Mouse (Mus musculus) gastrocnemius, postnatal 10 days (tissue): ENCODE results near the gene Mta2. TPM values are rescaled to one million over a fixed set of nuclear protein-coding genes. Genes with fewer than 3 reads are reported as not detected.

ENCODE experiments used
- DNase-seq: peaks from one replicate; pipeline ENCODE4 v3.0.0; 2021; ENCODE audit warnings: mixed read lengths
- total RNA-seq, 2 experiments: library from RNA; stranded (reverse); gene quantifications; 2 replicates each; pipeline ENCODE4 v1.2.3; 2021

The Mta2 gene
- total RNA-seq, 2 experiments from 2014 or later = 37.7 to 49.7 TPM

DNA sequence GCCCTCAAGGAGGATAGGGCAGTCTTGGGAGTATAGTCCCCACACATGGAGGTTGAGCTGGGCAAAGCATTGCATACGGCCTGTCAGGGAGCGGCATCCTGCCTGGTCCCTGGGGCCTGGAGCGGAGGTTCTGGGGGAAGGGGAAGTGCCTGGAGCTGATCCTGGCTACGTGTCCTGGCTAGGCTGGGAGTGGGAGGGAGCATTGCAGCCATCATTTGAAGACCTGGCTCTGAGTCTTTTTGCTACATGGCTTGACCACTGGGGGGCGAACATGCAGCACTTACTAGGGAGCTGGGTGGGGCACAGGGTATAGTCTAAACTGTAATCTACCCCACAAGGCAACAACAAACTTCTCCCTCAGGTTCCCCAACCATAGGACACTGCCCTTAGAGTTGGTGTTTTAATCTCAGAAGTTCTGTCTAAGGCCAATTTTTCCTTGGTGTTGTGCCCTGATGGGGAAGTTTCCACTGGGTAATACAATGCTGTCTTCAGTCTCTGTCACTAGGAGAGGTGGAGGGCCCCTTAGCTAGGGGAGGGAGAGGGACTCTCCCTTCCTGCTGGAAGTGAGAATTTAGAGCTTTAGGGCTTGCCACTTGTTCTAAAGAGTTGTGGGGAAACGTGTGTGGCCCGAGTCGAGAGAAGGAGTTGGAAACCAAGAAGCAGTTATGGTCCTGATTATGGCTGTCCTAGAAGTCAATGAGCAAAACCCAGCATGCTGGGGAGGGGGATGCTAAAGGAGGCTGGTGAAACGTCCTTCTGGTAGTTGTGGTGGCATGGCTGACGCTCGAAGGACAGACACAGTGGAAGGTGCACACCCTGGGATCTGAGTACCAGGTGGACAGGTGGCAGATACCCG is 51.3 kb downstream of the Mta2 start:
- DNase-seq = peak; percentile 86

DNA sequence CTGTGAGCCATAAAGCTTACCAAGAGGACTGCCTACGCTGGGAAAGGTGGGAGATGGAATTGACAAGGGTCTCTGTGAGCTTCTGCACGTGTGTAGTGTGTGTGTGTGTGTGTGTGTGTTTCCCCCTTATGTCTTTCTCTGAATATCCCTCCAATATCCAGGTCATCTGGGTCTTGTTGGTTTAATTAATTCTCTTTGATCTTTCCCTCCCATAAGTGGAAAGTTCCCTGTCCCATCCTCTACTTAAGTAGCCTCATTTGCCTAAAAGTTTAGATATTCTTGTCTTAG is 51.9 kb downstream of the Mta2 start:
- DNase-seq = no peak

GRCm38 (mm10) chr19:8994813-8995607 is 53.3 kb downstream of the Mta2 start:
- DNase-seq = no peak

GRCm38 (mm10) chr19:8996601-8997000 is 54.9 kb downstream of the Mta2 start:
- no peak for DNase-seq

GRCm38 (mm10) chr19:8997546-8997945 is 55.9 kb downstream of the Mta2 start:
- peak; percentile 83 for DNase-seq

DNA sequence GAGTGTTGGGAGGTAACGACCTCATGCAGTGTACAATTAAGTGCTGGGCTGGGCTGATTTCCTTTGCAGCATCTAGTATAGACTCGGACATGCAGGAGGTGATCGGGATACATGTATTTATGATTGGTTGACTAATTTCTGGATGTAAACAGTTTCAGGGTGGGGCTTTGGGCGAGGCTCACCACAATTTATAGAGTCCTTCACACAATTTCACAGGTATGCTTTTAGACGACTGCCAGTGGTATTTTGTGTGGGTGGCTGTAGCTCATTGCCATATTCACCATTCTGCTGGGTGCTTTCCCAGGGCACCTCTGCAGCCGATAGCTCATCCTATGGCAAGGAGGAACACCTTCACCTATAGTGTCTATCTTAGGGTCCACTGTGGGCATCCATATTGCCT is 56.9 kb downstream of the Mta2 start:
- no peak for DNase-seq

DNA sequence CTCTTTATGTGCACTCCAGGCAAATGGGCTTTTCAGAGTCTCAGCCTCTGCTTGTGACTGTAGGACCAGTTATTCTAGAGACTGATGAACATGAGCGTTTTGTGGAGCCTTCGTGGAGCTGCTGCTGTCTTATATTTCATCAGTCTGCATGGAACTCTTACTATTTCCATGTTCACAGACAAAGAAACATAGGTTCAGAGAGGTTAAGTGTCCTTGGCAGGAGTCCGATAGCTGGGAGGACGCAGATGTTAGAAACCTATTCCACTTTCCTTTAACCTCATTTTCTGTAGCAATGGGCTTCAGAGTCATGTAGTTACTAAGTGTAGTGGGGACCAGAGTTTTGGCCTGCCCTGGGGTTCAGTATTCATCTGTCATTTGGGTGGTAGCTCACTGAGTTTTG is 57.5 kb downstream of the Mta2 start:
- DNase-seq = no peak

Other genes with a start within 250 kb of the Mta2 start
- gene Slc3a2, start 218.5 kb upstream of the Mta2 start, total RNA-seq = 10 to 100 TPM; 29.4 to 36.7 TPM
- gene Wdr74, start 206.0 kb upstream of the Mta2 start, total RNA-seq = 10 to 100 TPM; 26.5 to 27.4 TPM
- gene 1700092M07Rik, start 201.2 kb upstream of the Mta2 start, total RNA-seq = under 1 TPM in 1 of 2 experiments, not detected in 1; 0.65 TPM
- 10 to 100 TPM; 35.6 to 46.3 TPM for gene Stx5a, start 200.5 kb upstream of the Mta2 start, total RNA-seq
- gene Nxf1, start 184.8 kb upstream of the Mta2 start, total RNA-seq = 10 to 100 TPM; 40.8 to 61.8 TPM
- 10 to 100 TPM; 81.9 to 82.5 TPM for gene Tmem223, start 170.9 kb upstream of the Mta2 start, total RNA-seq
- 10 to 100 TPM; 13.6 to 14.1 TPM for gene Tmem179b, start 167.4 kb upstream of the Mta2 start, total RNA-seq
- gene Taf6l, start 155.5 kb upstream of the Mta2 start, total RNA-seq = 10 to 100 TPM in 1 of 2 experiments, 1 to 10 TPM in 1; 8.5 to 12.0 TPM
- gene Polr2g, start 143.3 kb upstream of the Mta2 start, total RNA-seq = 10 to 100 TPM; 40.9 to 45.1 TPM
- 1 to 10 TPM; 1.0 to 1.4 TPM for gene Zbtb3, start 139.3 kb upstream of the Mta2 start, total RNA-seq
- 10 to 100 TPM; 11.8 to 15.7 TPM for gene Ttc9c, start 122.5 kb upstream of the Mta2 start, total RNA-seq
- gene Hnrnpul2, start 121.9 kb upstream of the Mta2 start, total RNA-seq = 10 to 100 TPM; 42.2 to 47.8 TPM
- not detected for gene AC129217.1, start 112.1 kb upstream of the Mta2 start, total RNA-seq
- 10 to 100 TPM; 16.8 to 19.5 TPM for gene Bscl2, start 104.4 kb upstream of the Mta2 start, total RNA-seq
- gene Gng3, start 102.7 kb upstream of the Mta2 start, total RNA-seq = under 1 TPM; 0.66 to 0.77 TPM
- 10 to 100 TPM; 11.5 to 14.0 TPM for gene Lrrn4cl, start 91.1 kb upstream of the Mta2 start, total RNA-seq
- gene Ubxn1, start 70.4 kb upstream of the Mta2 start, total RNA-seq = 100 to 1,000 TPM; 169 to 172 TPM
- gene Uqcc3, start 61.0 kb upstream of the Mta2 start, total RNA-seq = 10 to 100 TPM; 55.2 to 58.1 TPM
- 10 to 100 TPM in 1 of 2 experiments, 1 to 10 TPM in 1; 7.2 to 11.8 TPM for gene Lbhd1, start 58.1 kb upstream of the Mta2 start, total RNA-seq
- not detected for gene Gm49403, start 57.9 kb upstream of the Mta2 start, total RNA-seq
- gene 1810009A15Rik, start 53.0 kb upstream of the Mta2 start, total RNA-seq = 10 to 100 TPM; 25.6 to 29.6 TPM
- gene Gm49416, start 52.9 kb upstream of the Mta2 start, total RNA-seq = 1 to 10 TPM in 1 of 2 experiments, not detected in 1; 3.3 TPM
- 10 to 100 TPM; 10.7 to 14.6 TPM for gene Ints5, start 48.9 kb upstream of the Mta2 start, total RNA-seq
- gene Ganab, start 43.8 kb upstream of the Mta2 start, total RNA-seq = 10 to 100 TPM; 42.1 to 58.8 TPM
- gene B3gat3, start 21.5 kb upstream of the Mta2 start, total RNA-seq = 10 to 100 TPM; 23.4 to 27.6 TPM
- gene Rom1, start 12.5 kb upstream of the Mta2 start, total RNA-seq = 1 to 10 TPM; 4.2 to 5.6 TPM
- gene Eml3, start 12.3 kb upstream of the Mta2 start, total RNA-seq = 10 to 100 TPM; 11.7 to 15.9 TPM
- gene Tut1, start 12.0 kb downstream of the Mta2 start, total RNA-seq = 10 to 100 TPM in 1 of 2 experiments, 1 to 10 TPM in 1; 9.1 to 11.2 TPM
- 100 to 1,000 TPM; 640 to 671 TPM for gene Eef1g, start 25.2 kb downstream of the Mta2 start, total RNA-seq
- gene Ahnak, start 47.4 kb downstream of the Mta2 start, total RNA-seq = 100 to 1,000 TPM; 235 to 267 TPM
- under 1 TPM in 1 of 2 experiments, not detected in 1; 0.63 TPM for gene Scgb1a1, start 146.1 kb downstream of the Mta2 start, total RNA-seq
- gene Asrgl1, start 193.8 kb downstream of the Mta2 start, total RNA-seq = 10 to 100 TPM; 11.1 to 14.2 TPM